Mouse (Mus musculus) ES-E14 (cell line): ENCODE data around the gene Vmn2r85.
"Not testable (repeated sequence)": the region's sequence is repeated elsewhere in the genome, so short reads cannot be mapped to it uniquely, and the experiment has no call there.

ENCODE experiments used
- CHD2 ChIP-seq: IDR thresholded peaks from 2 replicates; pipeline ENCODE4 v1.6.1; 2014; ENCODE audit warnings: mild to moderate bottlenecking, low read depth, low read length, inconsistent platforms
- ZC3H11A ChIP-seq: IDR thresholded peaks from 2 replicates; pipeline ENCODE4 v1.6.1; 2012; ENCODE audit warnings: low read depth, mild to moderate bottlenecking, inconsistent platforms, low read length, borderline replicate concordance
- ZNF384 ChIP-seq: IDR thresholded peaks from 2 replicates; pipeline ENCODE4 v1.6.1; 2012; ENCODE audit warnings: low read depth, low read length, inconsistent platforms

DNA sequence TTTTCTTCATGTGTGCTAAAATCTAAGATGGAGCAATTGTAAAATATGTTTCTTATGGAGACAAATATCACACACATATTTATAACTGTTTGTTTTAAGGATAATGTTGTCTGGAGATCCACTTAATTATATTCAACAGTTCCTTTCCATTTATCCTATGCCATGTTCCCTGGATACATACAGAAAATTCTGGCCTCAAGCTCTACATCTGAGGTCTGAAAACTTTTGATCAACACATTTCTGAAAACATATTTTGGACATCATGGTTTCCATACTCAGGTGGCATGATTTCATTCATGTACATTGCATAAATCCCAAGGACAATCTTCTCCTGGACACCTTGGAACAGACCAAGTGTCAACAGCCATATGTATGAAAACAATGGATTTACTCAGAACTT, at the start of gene Vmn2r85:
- TF ChIP-seq CHD2, ZNF384, ZC3H11A: not testable (repeated sequence)
